Mouse (Mus musculus): ENCODE measurements around the gene Nhlrc1. TPM values are rescaled to one million over a fixed set of nuclear protein-coding genes. Genes with fewer than 3 reads are reported as not detected.

The Nhlrc1 gene
- total and polyA plus RNA-seq, 2 experiments from 2014 or later = 14.3 to 17.0 TPM

DNA sequence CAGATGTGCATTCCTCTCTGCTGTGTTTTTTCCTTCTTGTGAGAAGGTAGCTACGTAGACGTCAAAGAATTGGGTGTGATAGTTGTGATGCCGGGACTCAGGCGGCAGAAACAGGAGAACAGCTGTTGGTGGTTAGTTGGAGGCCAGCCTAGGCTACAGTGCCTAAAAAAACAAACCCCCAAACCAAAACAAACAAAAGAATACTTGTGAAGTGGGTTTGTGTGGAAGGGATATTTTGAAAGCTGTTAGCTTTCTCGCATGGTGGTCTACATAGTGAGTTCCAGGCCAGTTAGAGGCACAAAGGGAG lies 498 bp upstream of the Nhlrc1 start:
- no peak for ATAC-seq

GRCm38 (mm10) chr13:47013740-47014139 lies 910 bp downstream of the Nhlrc1 start:
- 64% methylated on average over 10 of the region's 10 CpGs for WGBS
- TF ChIP-seq CTCF (IDR thresholded peaks at IDR 0.05; ENCODE audit: low read depth) = no peak
- no peak for DNase-seq
- H3K9ac ChIP-seq = no peak overlapping the region
- 0 out of 2 replicates have a peak, but pooled peaks cover 16% of the 10 kb centered on the region for H3K9me3 ChIP-seq (ENCODE audit: low read length)
- peak overlapping the region; percentile 50 for H3K4me3 ChIP-seq (ENCODE audit: low read depth, low read length)
- H3K27ac ChIP-seq (ENCODE audit: low read depth, low read length) = no peak overlapping the region
- H3K4me1 ChIP-seq (ENCODE audit: insufficient read depth) = no peaks in the 10 kb centered on the region
- no peaks in the 10 kb centered on the region for H3K27me3 ChIP-seq (ENCODE audit: insufficient read depth, low read length)
- peak overlapping the region; percentile 97 for H3K4me2 ChIP-seq (ENCODE audit: low read depth)
- no peak for ATAC-seq
- H3K36me3 ChIP-seq (ENCODE audit: insufficient read depth) = no peaks in the 10 kb centered on the region

More for the DNA sequence above, 498 bp upstream of the Nhlrc1 start:
- Histone ChIP-seq H3K27ac (ENCODE audit: low read depth, low read length) (no peak overlapping the region), H3K4me3 (ENCODE audit: low read depth, low read length) (peak overlapping the region; percentile 50), H3K4me2 (ENCODE audit: low read depth) (peak overlapping the region; percentile 97), H3K27me3 (ENCODE audit: insufficient read depth, low read length) (no peaks in the 10 kb centered on the region), H3K9me3 (ENCODE audit: low read length) (0 out of 2 replicates have a peak, but pooled peaks cover 13% of the 10 kb centered on the region), H3K9ac (no peak overlapping the region), H3K36me3 (ENCODE audit: insufficient read depth) (no peaks in the 10 kb centered on the region), H3K4me1 (ENCODE audit: insufficient read depth) (no peaks in the 10 kb centered on the region)
- no peak for TF ChIP-seq CTCF (IDR thresholded peaks at IDR 0.05; ENCODE audit: low read depth)
- 77% methylated on average over 5 of the region's 5 CpGs for WGBS
- DNase-seq = no peak

GRCm38 (mm10) chr13:47001590-47001989 lies 13.1 kb downstream of the Nhlrc1 start:
- Histone ChIP-seq H3K27ac (ENCODE audit: low read depth, low read length) (no peak overlapping the region), H3K9me3 (ENCODE audit: low read length) (no peaks in the 10 kb centered on the region), H3K27me3 (ENCODE audit: insufficient read depth, low read length) (no peaks in the 10 kb centered on the region), H3K4me3 (ENCODE audit: low read depth, low read length) (no peak overlapping the region), H3K4me1 (ENCODE audit: insufficient read depth) (no peaks in the 10 kb centered on the region), H3K36me3 (ENCODE audit: insufficient read depth) (no peaks in the 10 kb centered on the region), H3K4me2 (ENCODE audit: low read depth) (no peak overlapping the region), H3K9ac (no peak overlapping the region)
- ATAC-seq (no peak), DNase-seq (no peak)
- 96% methylated on average over 4 of the region's 4 CpGs for WGBS
- no peak for TF ChIP-seq CTCF (IDR thresholded peaks at IDR 0.05; ENCODE audit: low read depth)

- no peak overlapping the region for H3K27ac ChIP-seq (ENCODE audit: low read depth, low read length)
- no peaks in the 10 kb centered on the region for H3K27me3 ChIP-seq (ENCODE audit: insufficient read depth, low read length)
- DNase-seq (no peak), ATAC-seq (no peak)
- H3K4me3 ChIP-seq (ENCODE audit: low read depth, low read length) = no peak overlapping the region
- no peaks in the 10 kb centered on the region for H3K9me3 ChIP-seq (ENCODE audit: low read length)
- 55% methylated on average over 5 of the region's 5 CpGs for WGBS
- H3K4me2 ChIP-seq (ENCODE audit: low read depth) = no peak overlapping the region
- no peaks in the 10 kb centered on the region for H3K4me1 ChIP-seq (ENCODE audit: insufficient read depth)
- no peak overlapping the region for H3K9ac ChIP-seq
- H3K36me3 ChIP-seq (ENCODE audit: insufficient read depth) = no peaks in the 10 kb centered on the region
- no peak for TF ChIP-seq CTCF (IDR thresholded peaks at IDR 0.05; ENCODE audit: low read depth)
These were observed 15.2 kb downstream of the Nhlrc1 start for GRCm38 (mm10) chr13:46999498-46999897.

DNA sequence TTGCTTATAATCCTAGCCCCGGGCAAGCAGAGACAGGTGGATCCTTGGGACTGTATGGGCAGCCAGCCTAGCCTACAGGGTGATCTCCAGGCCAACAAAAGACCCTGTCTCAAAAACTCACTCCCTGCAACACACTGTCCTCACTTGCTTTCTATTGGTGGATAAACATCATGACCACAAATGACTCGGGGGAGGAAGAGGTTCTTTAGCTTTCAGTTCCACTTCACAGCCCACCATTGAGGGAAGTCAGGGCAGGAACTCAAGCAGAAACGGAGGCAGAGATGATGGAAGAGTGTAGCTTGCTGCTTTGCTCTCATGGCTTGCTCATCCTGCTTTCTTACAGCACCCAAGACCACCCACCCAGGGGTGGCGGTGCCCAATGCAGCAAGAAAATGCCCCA lies 17.3 kb downstream of the Nhlrc1 start:
- H3K27ac ChIP-seq (ENCODE audit: low read depth, low read length) = no peak overlapping the region
- H3K9ac ChIP-seq = no peak overlapping the region
- H3K4me2 ChIP-seq (ENCODE audit: low read depth) = no peak overlapping the region
- ATAC-seq (no peak), DNase-seq (no peak)
- H3K4me3 ChIP-seq (ENCODE audit: low read depth, low read length) = no peak overlapping the region
- H3K9me3 ChIP-seq (ENCODE audit: low read length) = no peaks in the 10 kb centered on the region
- no peaks in the 10 kb centered on the region for H3K4me1 ChIP-seq (ENCODE audit: insufficient read depth)
- H3K36me3 ChIP-seq (ENCODE audit: insufficient read depth) = no peaks in the 10 kb centered on the region
- H3K27me3 ChIP-seq (ENCODE audit: insufficient read depth, low read length) = no peaks in the 10 kb centered on the region
- TF ChIP-seq CTCF (IDR thresholded peaks at IDR 0.05; ENCODE audit: low read depth) = no peak
- WGBS = 67% methylated on average over 4 of the region's 4 CpGs

DNA sequence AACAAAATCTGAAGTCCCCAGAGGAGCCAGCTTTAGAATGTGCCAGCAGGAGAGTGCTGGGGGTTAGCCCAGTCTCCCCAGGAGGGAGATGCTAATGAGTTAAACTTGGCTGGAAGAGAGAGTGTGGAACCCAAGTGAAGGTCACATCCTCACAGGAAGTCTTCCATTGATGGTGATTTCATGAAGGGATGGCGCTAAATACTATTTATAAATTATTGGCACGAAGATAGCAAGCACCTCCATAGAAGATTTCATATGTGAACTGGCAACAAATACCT lies 21.4 kb downstream of the Nhlrc1 start:
- no peak overlapping the region for H3K9ac ChIP-seq
- no peaks in the 10 kb centered on the region for H3K9me3 ChIP-seq (ENCODE audit: low read length)
- no peak for TF ChIP-seq CTCF (IDR thresholded peaks at IDR 0.05; ENCODE audit: low read depth)
- no peak for ATAC-seq
- WGBS = 86% methylated on average over 2 of the region's 2 CpGs
- no peaks in the 10 kb centered on the region for H3K27me3 ChIP-seq (ENCODE audit: insufficient read depth, low read length)
- H3K27ac ChIP-seq (ENCODE audit: low read depth, low read length) = no peak overlapping the region
- no peaks in the 10 kb centered on the region for H3K4me1 ChIP-seq (ENCODE audit: insufficient read depth)
- no peaks in the 10 kb centered on the region for H3K36me3 ChIP-seq (ENCODE audit: insufficient read depth)
- no peak overlapping the region for H3K4me3 ChIP-seq (ENCODE audit: low read depth, low read length)
- DNase-seq = no peak
- H3K4me2 ChIP-seq (ENCODE audit: low read depth) = no peak overlapping the region

GRCm38 (mm10) chr13:46992516-46993273 lies 22.0 kb downstream of the Nhlrc1 start:
- WGBS = 72% methylated on average over 7 of the region's 7 CpGs

More at GRCm38 (mm10) chr13:46992516-46993273, 22.0 kb downstream of the Nhlrc1 start:
- ATAC-seq (no peak), DNase-seq (no peak)
- Histone ChIP-seq H3K27me3 (ENCODE audit: insufficient read depth, low read length) (no peaks in the 10 kb centered on the region), H3K4me2 (ENCODE audit: low read depth) (no peak overlapping the region), H3K9me3 (ENCODE audit: low read length) (no peaks in the 10 kb centered on the region), H3K36me3 (ENCODE audit: insufficient read depth) (no peaks in the 10 kb centered on the region), H3K27ac (ENCODE audit: low read depth, low read length) (no peak overlapping the region), H3K9ac (no peak overlapping the region), H3K4me3 (ENCODE audit: low read depth, low read length) (no peak overlapping the region), H3K4me1 (ENCODE audit: insufficient read depth) (no peaks in the 10 kb centered on the region)
- no peak for TF ChIP-seq CTCF (IDR thresholded peaks at IDR 0.05; ENCODE audit: low read depth)
